Mouse (Mus musculus) liver, embryonic 14.5 days (tissue): ENCODE measurements around the gene Thap8.

Source experiments
- CTCF ChIP-seq: IDR thresholded peaks from 2 replicates; pipeline ENCODE4 v1.5.1; 2016; ENCODE audit warnings: antibody characterized with exemption, low read depth, control low read depth
- EP300 ChIP-seq: IDR thresholded peaks from 2 replicates; pipeline ENCODE4 v1.6.1; 2016; ENCODE audit warnings: antibody characterized with exemption, low read depth

DNA sequence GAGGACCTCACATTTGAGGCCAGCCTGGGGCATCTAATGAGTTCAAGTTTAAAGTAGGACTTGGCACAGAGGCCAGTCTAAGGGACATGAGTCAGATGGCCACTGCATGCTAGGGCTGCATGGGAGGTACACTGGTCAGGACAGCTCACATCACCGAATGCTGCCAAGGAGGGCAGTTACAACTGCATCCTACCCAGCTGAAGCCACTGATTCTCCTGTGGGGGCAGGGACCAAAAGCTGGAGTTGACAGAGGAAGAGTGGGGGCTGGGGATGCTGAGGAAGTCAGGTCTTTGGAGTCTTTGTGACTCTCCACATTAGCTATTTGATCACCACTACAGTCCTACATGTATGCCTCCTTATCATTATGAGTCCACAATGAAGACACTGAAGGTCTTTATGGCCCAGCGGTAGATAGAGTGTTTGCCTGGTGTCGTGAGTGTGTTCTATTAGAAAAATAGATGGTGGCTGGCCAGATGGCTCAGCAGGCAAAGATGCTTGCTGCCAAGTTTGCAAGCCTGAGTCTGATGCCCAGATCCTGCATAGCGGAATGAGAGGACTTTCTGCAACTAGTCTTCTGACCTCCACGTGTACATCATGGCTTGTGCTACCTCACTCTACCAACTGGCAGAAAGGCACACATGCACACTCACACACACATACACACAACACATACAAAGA lies 59.7 kb downstream of the Thap8 start:
- no peak for TF ChIP-seq EP300
- TF ChIP-seq CTCF: no peak
